17 mouse cellular contexts compared by ENCODE assay signal in the genomic region with DNA sequence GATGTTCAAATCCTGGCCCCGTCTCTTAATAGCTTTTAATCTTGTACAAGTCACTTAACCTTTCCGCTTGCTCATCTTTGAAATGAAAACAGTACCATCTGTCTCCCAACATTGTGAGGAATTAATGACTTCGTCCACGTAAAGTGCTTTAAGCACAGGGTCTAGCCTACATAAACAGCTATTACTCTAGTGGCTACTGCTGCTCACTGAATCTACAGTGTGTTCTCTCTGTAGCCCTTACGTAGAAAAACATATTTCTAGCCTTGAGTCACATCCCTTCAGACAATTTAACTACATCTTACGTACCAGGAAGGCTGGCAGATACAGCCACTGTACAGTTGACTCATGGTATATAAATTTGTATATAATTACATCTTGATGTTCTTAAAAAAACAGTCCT. TPM values are rescaled to one million over a fixed set of nuclear protein-coding genes. Genes with fewer than 3 reads are reported as not detected.
A peak's percentile ranks its signal among the peaks of the same experiment; 100 is the strongest.
DNase-seq lines count a peak whose midpoint lies in the region; ATAC-seq and TF ChIP-seq lines count a peak whose summit lies in the region.
"Had no signal": no experiment of that assay in that cellular context is flagged by ENCODE, and none has a peak within 500 bp of the region (broad histone marks: within the 10 kb centered on the region; RNA-seq: fewer than 3 reads in every experiment).

No protein-coding gene starts in this region.

- no peak for DNase-seq in forebrain, embryonic 14.5 days (ENCODE audit: low spot score)
- DNase-seq in neural tube, embryonic 10.5 days (ENCODE audit: extremely low spot score, low spot score): no peak
- peak; percentile 28 for DNase-seq in brain, embryonic 14.5 days (ENCODE audit: low read depth)
- DNase-seq in urinary bladder, postnatal 4 days (ENCODE audit: low spot score in 2 of 2): no peak
- no peak for DNase-seq in kidney, adult 9 months
- DNase-seq: gastrocnemius, postnatal 25 days; kidney, adult 11 months had no signal

- no peaks in the 10 kb centered on the region for H3K79me2 ChIP-seq in C2C12 (ENCODE audit: control insufficient read depth, insufficient read depth)

- no peaks in the 10 kb centered on the region for H3K4me1 ChIP-seq in forebrain, embryonic 15.5 days
- H3K4me1 ChIP-seq in forebrain, embryonic 14.5 days (ENCODE audit: control insufficient read depth, insufficient read depth, low read length): no peaks in the 10 kb centered on the region
- no peaks in the 10 kb centered on the region for H3K4me1 ChIP-seq in neural tube, embryonic 12.5 days
- H3K4me1 ChIP-seq: embryonic facial prominence, embryonic 13.5 days; heart, embryonic 12.5 days; hindbrain, embryonic 10.5 days had no signal

- no peak for TF ChIP-seq POLR2A in brain, embryonic 14.5 days (IDR thresholded peaks at IDR 0.05; ENCODE audit: borderline replicate concordance, extremely low read depth, insufficient read depth, insufficient read length, poor library complexity, severe bottlenecking)

- no peak overlapping the region for H3K27ac ChIP-seq in forebrain, embryonic 15.5 days (replicated peaks)
- no peak overlapping the region for H3K27ac ChIP-seq in forebrain, embryonic 14.5 days (ENCODE audit: low read depth, low read length)
- H3K27ac ChIP-seq in neural tube, embryonic 12.5 days: no peak overlapping the region
- H3K27ac ChIP-seq: embryonic facial prominence, embryonic 13.5 days; gastrocnemius, adult 2 months; hindbrain, embryonic 10.5 days had no signal

- H3K27me3 ChIP-seq in forebrain, embryonic 15.5 days: no peaks in the 10 kb centered on the region
- H3K27me3 ChIP-seq in forebrain, embryonic 14.5 days (replicated peaks; ENCODE audit: control insufficient read depth, insufficient read depth, low read length): no peaks in the 10 kb centered on the region
- H3K27me3 ChIP-seq in neural tube, embryonic 12.5 days (replicated peaks): no peaks in the 10 kb centered on the region
- no peaks in the 10 kb centered on the region for H3K27me3 ChIP-seq in C2C12 (ENCODE audit: control insufficient read depth, insufficient read depth, insufficient read length)
- H3K27me3 ChIP-seq: embryonic facial prominence, embryonic 13.5 days; heart, embryonic 12.5 days had no signal

- H3K9ac ChIP-seq in forebrain, embryonic 15.5 days (replicated peaks): no peak overlapping the region
- no peak overlapping the region for H3K9ac ChIP-seq in forebrain, embryonic 14.5 days (ENCODE audit: low read length)
- H3K9ac ChIP-seq in neural tube, embryonic 12.5 days: no peak overlapping the region
- H3K9ac ChIP-seq: embryonic facial prominence, embryonic 13.5 days; heart, embryonic 12.5 days had no signal

- no peaks in the 10 kb centered on the region for H3K79me3 ChIP-seq in C2C12 (ENCODE audit: low read depth)

- peak; percentile 43; the same call in 1 of the 2 replicates for ATAC-seq in forebrain, embryonic 15.5 days (replicated peaks)
- no peak for ATAC-seq in forebrain, embryonic 14.5 days
- ATAC-seq in neural tube, embryonic 12.5 days (ENCODE audit: low FRiP score, low read depth): peak; percentile 35; the same call in 1 of the 2 replicates
- ATAC-seq: CD4-positive, CD25-positive, alpha-beta regulatory T cell, adult 4 months; inflammation-experienced regulatory T-cells, adult 6 months had no signal

- 67% methylated on average over 6 of the region's 6 CpGs for WGBS in forebrain, embryonic 15.5 days
- WGBS in forebrain, embryonic 14.5 days: 79% methylated on average over 6 of the region's 6 CpGs
- WGBS in neural tube, embryonic 12.5 days: 73% methylated on average over 6 of the region's 6 CpGs

- no peak overlapping the region for H3ac ChIP-seq in C2C12 (ENCODE audit: control insufficient read depth, insufficient read length, low read depth)

- TF ChIP-seq CTCF in C2C12 (IDR thresholded peaks at IDR 0.05; ENCODE audit: control insufficient read depth, insufficient read depth, insufficient read length): no peak
- no peak for TF ChIP-seq CTCF in brain, embryonic 14.5 days (IDR thresholded peaks at IDR 0.05; ENCODE audit: borderline replicate concordance, extremely low read depth, insufficient read depth, insufficient read length)

- no peaks in the 10 kb centered on the region for H3K36me3 ChIP-seq in forebrain, embryonic 15.5 days
- H3K36me3 ChIP-seq in forebrain, embryonic 14.5 days (ENCODE audit: control insufficient read depth, insufficient read depth, low read length): no peaks in the 10 kb centered on the region
- H3K36me3 ChIP-seq in neural tube, embryonic 12.5 days: no peaks in the 10 kb centered on the region
- no peaks in the 10 kb centered on the region for H3K36me3 ChIP-seq in C2C12 (ENCODE audit: control insufficient read depth, insufficient read depth)
- H3K36me3 ChIP-seq: embryonic facial prominence, embryonic 13.5 days; G1E; heart, embryonic 12.5 days; hindbrain, embryonic 10.5 days had no signal

- H3K4me2 ChIP-seq in forebrain, embryonic 15.5 days (replicated peaks): no peak overlapping the region
- no peak overlapping the region for H3K4me2 ChIP-seq in forebrain, embryonic 14.5 days (ENCODE audit: low read length)
- H3K4me2 ChIP-seq in neural tube, embryonic 12.5 days (replicated peaks): no peak overlapping the region
- H3K4me2 ChIP-seq: embryonic facial prominence, embryonic 13.5 days; heart, embryonic 12.5 days had no signal

- no peak overlapping the region for H3K4me3 ChIP-seq in forebrain, embryonic 15.5 days
- no peak overlapping the region for H3K4me3 ChIP-seq in forebrain, embryonic 14.5 days (ENCODE audit: low read depth, low read length)
- no peak overlapping the region for H3K4me3 ChIP-seq in neural tube, embryonic 12.5 days
- no peak overlapping the region for H3K4me3 ChIP-seq in C2C12 (ENCODE audit: insufficient read depth, poor library complexity, severe bottlenecking)
- H3K4me3 ChIP-seq: embryonic facial prominence, embryonic 13.5 days; gastrocnemius, adult 2 months; heart, embryonic 12.5 days; hindbrain, embryonic 10.5 days had no signal

- no peaks in the 10 kb centered on the region for H3K9me3 ChIP-seq in forebrain, embryonic 15.5 days
- no peaks in the 10 kb centered on the region for H3K9me3 ChIP-seq in forebrain, embryonic 14.5 days (replicated peaks; ENCODE audit: control insufficient read depth, low read length)
- no peaks in the 10 kb centered on the region for H3K9me3 ChIP-seq in neural tube, embryonic 12.5 days
- H3K9me3 ChIP-seq: embryonic facial prominence, embryonic 13.5 days; G1E; heart, embryonic 12.5 days; hindbrain, embryonic 10.5 days had no signal

TF ChIP-seq in C2C12, 6 proteins besides CTCF, POLR2A, EP300 and RAD21:
- peak; percentile 64 for TF ChIP-seq MAX (IDR thresholded peaks at IDR 0.05)
- peak; percentile 73 for TF ChIP-seq MYOD1 (IDR thresholded peaks at IDR 0.05; ENCODE audit: control insufficient read depth, insufficient read length, low read depth)
- TF ChIP-seq FOSL1 (IDR thresholded peaks at IDR 0.05; ENCODE audit: insufficient read depth, low read length, poor library complexity, severe bottlenecking): peak; percentile 31
- TF ChIP-seq CEBPB (IDR thresholded peaks at IDR 0.05; ENCODE audit: low read depth): no peak

RNA-seq across cellular contexts. Expression of a gene that starts 25.3 kb away (rescaled TPM):
- 105 and 106 TPM in 2 replicates for polyA plus RNA-seq in forebrain, embryonic 15.5 days (2015; fragmentation: Nextera tagmentation; extraction: Ambion mirVana)
- polyA plus RNA-seq in forebrain, embryonic 14.5 days (2014; fragmentation: Nextera tagmentation; extraction: Ambion mirVana): 102 TPM in 2 replicates
- polyA plus RNA-seq in neural tube, embryonic 12.5 days (2016; fragmentation: Nextera tagmentation; extraction: Ambion mirVana): 104 and 114 TPM in 2 replicates
- polyA plus RNA-seq in C2C12 (2012; fragmentation: generic; extraction: Trizol): 59.5 TPM
- polyA plus RNA-seq in brain, embryonic 14.5 days (2012; rRNA removed): 54.7 and 60.6 TPM in 2 replicates
